Mouse (Mus musculus): ENCODE data around the gene Nrg4.

DNA sequence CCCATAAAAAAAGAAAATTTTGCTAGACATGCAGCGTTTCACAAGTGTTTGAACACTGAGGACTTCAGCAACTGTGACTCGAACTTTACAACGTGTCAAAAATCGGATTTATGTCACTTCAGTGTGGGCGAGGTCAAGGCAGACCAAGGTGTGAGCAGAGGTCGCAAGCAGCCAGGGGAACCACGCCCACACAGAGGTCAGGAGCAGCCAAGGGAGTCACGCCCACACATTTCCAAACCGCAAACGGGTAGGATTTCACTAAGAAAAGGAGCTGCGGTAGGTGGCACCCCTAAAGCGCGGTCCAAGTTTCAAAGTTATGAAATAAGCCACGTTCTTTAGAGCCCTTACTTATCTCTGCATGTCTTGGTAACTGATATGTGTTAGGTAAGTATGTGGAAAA lies 43.1 kb downstream of the Nrg4 start:
- no peak for TF ChIP-seq POLR2A (IDR thresholded peaks at IDR 0.05; ENCODE audit: borderline replicate concordance, insufficient read depth, low read length)
- TF ChIP-seq CTCF (IDR thresholded peaks at IDR 0.05; ENCODE audit: borderline replicate concordance, insufficient read depth, low read depth, low read length) = no peak
